Mouse (Mus musculus) G1E (cell line): ENCODE data around the gene Farp2.

Source experiments
- CTCF ChIP-seq: IDR thresholded peaks from 2 replicates; pipeline ENCODE4 v1.5.1; 2012; ENCODE audit warnings: low read depth, low read length, inconsistent platforms, mixed read lengths
- GATA1 ChIP-seq: IDR thresholded peaks from 2 replicates; pipeline ENCODE4 v1.6.1; 2012; ENCODE audit warnings: borderline replicate concordance, low read length, inconsistent platforms, mixed read lengths
- POLR2AphosphoS5 ChIP-seq: IDR thresholded peaks from 2 replicates; pipeline ENCODE4 v1.6.1; 2012; ENCODE audit warnings: low read depth, low read length, inconsistent platforms; ENCODE audit not compliant: insufficient replicate concordance
- TAL1 ChIP-seq: conservative IDR thresholded peaks from 2 replicates; pipeline ENCODE4 v1.6.1; 2012; ENCODE audit warnings: low read depth, low read length, inconsistent platforms, mixed read lengths

GRCm38 (mm10) chr1:93577066-93577465 is 65.2 kb downstream of the Farp2 start:
- no peak for TF ChIP-seq POLR2AphosphoS5
- TF ChIP-seq GATA1: no peak
- no peak for TF ChIP-seq CTCF
- TF ChIP-seq TAL1: no peak
